Mouse (Mus musculus) heart, postnatal 10 days (tissue): ENCODE measurements around the gene Slc6a20a. TPM values are rescaled to one million over a fixed set of nuclear protein-coding genes. Genes with fewer than 3 reads are reported as not detected.
"Not testable (repeated sequence)": the region's sequence is repeated elsewhere in the genome, so short reads cannot be mapped to it uniquely, and the experiment has no call there.

ENCODE experiments used
- DNase-seq, 2 experiments: peaks; one replicate each; pipeline ENCODE4 v3.0.0; 2021
- intact Hi-C: fragments of 180-260 bp; cut with DNase I; formaldehyde crosslinking; loops from one replicate; pipeline ENCODE4 v1.15.1; 2025
- total RNA-seq, 2 experiments: library from RNA; stranded (reverse); gene quantifications; 2 replicates each; pipeline ENCODE4 v1.2.3; 2021

The Slc6a20a gene
- total RNA-seq, result not detected

- DNase-seq, result no peak
- intact Hi-C loops, result no loop called here
Observed at GRCm38 (mm10) chr9:123678327-123679105, at the start of gene Slc6a20a, which contains the start of gene Ccr9. Gene Slc6a20a, minus strand, starts transcription at chr9:123678885. Gene Ccr9, plus strand, starts transcription at chr9:123678439.

GRCm38 (mm10) chr9:123722737-123723493 is 44.2 kb upstream of the Slc6a20a start:
- DNase-seq, result no peak
- intact Hi-C loops, result no loop called here

GRCm38 (mm10) chr9:123717186-123718008 is 38.7 kb upstream of the Slc6a20a start, which contains the start of gene Lztfl1:
Gene Lztfl1, minus strand, starts transcription at chr9:123717697.
- DNase-seq, result peak; percentile 97
- intact Hi-C loops, result loop anchor here (10.0 kb wide), 1 partner anchor 263 kb away; no protein-coding TSS in a partner anchor

- DNase-seq, result no peak
- intact Hi-C loops, result loop anchor here (10.0 kb wide), 1 partner anchor 262 kb away; no protein-coding TSS in a partner anchor
Observed at GRCm38 (mm10) chr9:123716301-123716700, 37.6 kb upstream of the Slc6a20a start.

- no peak for DNase-seq
- intact Hi-C loops, result loop anchor here (2.0 to 10.0 kb wide), 2 partner anchors 84 to 258 kb away; no protein-coding TSS in a partner anchor
Observed at GRCm38 (mm10) chr9:123713111-123713510, 34.4 kb upstream of the Slc6a20a start.

- DNase-seq, result no peak
- intact Hi-C loops, result loop anchor here (5.0 kb wide), 1 partner anchor 72 kb away; no protein-coding TSS in a partner anchor
Observed at GRCm38 (mm10) chr9:123709226-123709625, 30.5 kb upstream of the Slc6a20a start.

GRCm38 (mm10) chr9:123701822-123702221 is 23.1 kb upstream of the Slc6a20a start:
- intact Hi-C loops, result no loop called here

GRCm38 (mm10) chr9:123695634-123696302 is 17.1 kb upstream of the Slc6a20a start:
- intact Hi-C loops, result no loop called here
- no peak for DNase-seq

More at GRCm38 (mm10) chr9:123701822-123702221, 23.1 kb upstream of the Slc6a20a start:
- DNase-seq, result no peak

- intact Hi-C loops, result no loop called here
- no peak for DNase-seq
Observed at GRCm38 (mm10) chr9:123688227-123688626, 9.5 kb upstream of the Slc6a20a start.

- intact Hi-C loops, result no loop called here
- no peak for DNase-seq
Observed at GRCm38 (mm10) chr9:123686206-123686605, 7.5 kb upstream of the Slc6a20a start.

GRCm38 (mm10) chr9:123683704-123684103 is 5.0 kb upstream of the Slc6a20a start:
- intact Hi-C loops, result no loop called here
- no peak for DNase-seq

- intact Hi-C loops, result no loop called here
- no peak for DNase-seq
Observed at GRCm38 (mm10) chr9:123679198-123679597, 513 bp upstream of the Slc6a20a start.

GRCm38 (mm10) chr9:123665645-123666044 is 13.0 kb downstream of the Slc6a20a start:
- intact Hi-C loops, result no loop called here
- peak; percentile 13 to 45 for DNase-seq

- DNase-seq, intact Hi-C loops: not testable (repeated sequence)
Observed at GRCm38 (mm10) chr9:123659986-123660676, 18.6 kb downstream of the Slc6a20a start.

- no peak for DNase-seq
- intact Hi-C loops, result no loop called here
Observed at GRCm38 (mm10) chr9:123658981-123659380, 19.7 kb downstream of the Slc6a20a start.

GRCm38 (mm10) chr9:123657457-123657856 is 21.2 kb downstream of the Slc6a20a start:
- no peak for DNase-seq
- intact Hi-C loops, result no loop called here

GRCm38 (mm10) chr9:123651369-123651768 is 27.3 kb downstream of the Slc6a20a start:
- intact Hi-C loops, result no loop called here
- DNase-seq, result no peak

GRCm38 (mm10) chr9:123649785-123650511 is 28.7 kb downstream of the Slc6a20a start:
- intact Hi-C loops, result no loop called here
- no peak for DNase-seq

- DNase-seq, result no peak
- intact Hi-C loops, result no loop called here
Observed at GRCm38 (mm10) chr9:123640106-123640505, 38.6 kb downstream of the Slc6a20a start.
